Mouse (Mus musculus): ENCODE measurements around the gene Ptgis. TPM values are rescaled to one million over a fixed set of nuclear protein-coding genes. Genes with fewer than 3 reads are reported as not detected.

Gene Ptgis
- polyA plus RNA-seq, 2 experiments, result 0.36 to 0.46 TPM

DNA sequence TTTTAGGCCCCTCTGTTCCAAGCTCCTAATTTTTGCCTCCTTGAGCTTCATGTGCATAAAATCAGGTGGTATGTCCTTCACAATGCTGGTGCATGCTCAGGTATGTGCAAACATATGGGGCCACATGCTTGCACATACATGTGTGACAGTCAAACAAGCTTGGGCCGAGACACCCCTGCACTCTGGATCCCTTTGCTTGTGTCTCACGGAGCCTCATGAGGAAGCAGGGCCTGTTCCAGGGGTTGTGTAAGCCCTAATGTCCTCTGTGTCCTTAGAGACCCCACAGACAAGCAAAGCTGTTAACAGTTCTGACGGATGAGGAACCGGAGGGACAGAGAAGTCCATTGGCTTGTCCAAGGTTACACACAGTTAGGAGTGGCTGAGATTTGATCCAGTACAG, 80.7 kb downstream of the Ptgis start:
- WGBS (ENCODE audit: insufficient replicate concordance), result 75% methylated on average over 4 of the region's 4 CpGs
- DNase-seq (ENCODE audit: low read depth in 3 of 3, low spot score in 3 of 3), result no peak
- Histone ChIP-seq H3K4me2 (ENCODE audit: low read depth) (no peak overlapping the region), H3K9ac (replicated peaks) (no peak overlapping the region), H3K27ac (no peak overlapping the region), H3K36me3 (replicated peaks; ENCODE audit: control insufficient read depth, insufficient read depth, low read depth) (no peaks in the 10 kb centered on the region), H3K27me3 (ENCODE audit: control insufficient read depth, insufficient read depth, low read length) (no peaks in the 10 kb centered on the region), H3K4me3 (ENCODE audit: insufficient read depth in 1 of 2, low read depth in 2 of 2, low read length in 2 of 2) (no peak overlapping the region), H3K9me3 (ENCODE audit: control insufficient read depth, low read length) (no peaks in the 10 kb centered on the region), H3K4me1 (replicated peaks; ENCODE audit: control insufficient read depth in 2 of 2, insufficient read depth in 2 of 2, low read length in 1 of 2) (no peaks in the 10 kb centered on the region)
- no peak for TF ChIP-seq EP300 (IDR thresholded peaks at IDR 0.05; ENCODE audit: low read depth)
- no peak for ATAC-seq (ENCODE audit: insufficient read depth)

GRCm38 (mm10) chr2:167158780-167159179, 81.6 kb downstream of the Ptgis start:
- Histone ChIP-seq H3K4me3 (ENCODE audit: insufficient read depth in 1 of 2, low read depth in 2 of 2, low read length in 2 of 2) (no peak overlapping the region), H3K27ac (no peak overlapping the region), H3K27me3 (ENCODE audit: control insufficient read depth, insufficient read depth, low read length) (no peaks in the 10 kb centered on the region), H3K4me1 (replicated peaks; ENCODE audit: control insufficient read depth in 2 of 2, insufficient read depth in 2 of 2, low read length in 1 of 2) (no peaks in the 10 kb centered on the region), H3K9me3 (ENCODE audit: control insufficient read depth, low read length) (no peaks in the 10 kb centered on the region), H3K4me2 (ENCODE audit: low read depth) (no peak overlapping the region), H3K9ac (replicated peaks) (no peak overlapping the region), H3K36me3 (replicated peaks; ENCODE audit: control insufficient read depth, insufficient read depth, low read depth) (no peaks in the 10 kb centered on the region)
- DNase-seq (ENCODE audit: low read depth in 3 of 3, low spot score in 3 of 3), result no peak
- whole genome bisulfite sequencing (ENCODE audit: insufficient replicate concordance), result 56% methylated on average over 5 of the region's 5 CpGs
- TF ChIP-seq EP300 (IDR thresholded peaks at IDR 0.05; ENCODE audit: low read depth) (no peak), CTCF (IDR thresholded peaks at IDR 0.05; ENCODE audit: low read depth) (no peak)
- ATAC-seq (ENCODE audit: insufficient read depth), result no peak

- no peak for TF ChIP-seq EP300 (IDR thresholded peaks at IDR 0.05; ENCODE audit: low read depth)
- TF ChIP-seq CTCF (IDR thresholded peaks at IDR 0.05; ENCODE audit: low read depth), result no peak
- Histone ChIP-seq H3K27me3 (ENCODE audit: control insufficient read depth, insufficient read depth, low read length) (no peaks in the 10 kb centered on the region), H3K36me3 (replicated peaks; ENCODE audit: control insufficient read depth, insufficient read depth, low read depth) (no peaks in the 10 kb centered on the region), H3K4me1 (replicated peaks; ENCODE audit: control insufficient read depth in 2 of 2, insufficient read depth in 2 of 2, low read length in 1 of 2) (no peaks in the 10 kb centered on the region), H3K9ac (replicated peaks) (no peak overlapping the region), H3K4me3 (ENCODE audit: insufficient read depth in 1 of 2, low read depth in 2 of 2, low read length in 2 of 2) (no peak overlapping the region), H3K27ac (no peak overlapping the region), H3K4me2 (ENCODE audit: low read depth) (no peak overlapping the region), H3K9me3 (ENCODE audit: control insufficient read depth, low read length) (no peaks in the 10 kb centered on the region)
- no peak for DNase-seq (ENCODE audit: low read depth in 3 of 3, low spot score in 3 of 3)
- 40% methylated on average over 9 of the region's 9 CpGs for WGBS (ENCODE audit: insufficient replicate concordance)
- no peak for ATAC-seq (ENCODE audit: insufficient read depth)
Measured at GRCm38 (mm10) chr2:167156118-167156715, 84.2 kb downstream of the Ptgis start.

- H3K27me3 ChIP-seq (ENCODE audit: control insufficient read depth, insufficient read depth, low read length), result no peaks in the 10 kb centered on the region
- H3K36me3 ChIP-seq (replicated peaks; ENCODE audit: control insufficient read depth, insufficient read depth, low read depth), result no peaks in the 10 kb centered on the region
- WGBS (ENCODE audit: insufficient replicate concordance), result 45% methylated on average over 4 of the region's 4 CpGs
- no peak for ATAC-seq (ENCODE audit: insufficient read depth)
- H3K9me3 ChIP-seq (ENCODE audit: control insufficient read depth, low read length), result no peaks in the 10 kb centered on the region
- DNase-seq (ENCODE audit: low read depth in 3 of 3, low spot score in 3 of 3), result no peak
- H3K4me2 ChIP-seq (ENCODE audit: low read depth), result no peak overlapping the region
- H3K4me3 ChIP-seq (ENCODE audit: insufficient read depth in 1 of 2, low read depth in 2 of 2, low read length in 2 of 2), result no peak overlapping the region
- TF ChIP-seq EP300 (IDR thresholded peaks at IDR 0.05; ENCODE audit: low read depth) (no peak), CTCF (IDR thresholded peaks at IDR 0.05; ENCODE audit: low read depth) (no peak)
- no peak overlapping the region for H3K9ac ChIP-seq (replicated peaks)
- H3K27ac ChIP-seq, result no peak overlapping the region
- no peaks in the 10 kb centered on the region for H3K4me1 ChIP-seq (replicated peaks; ENCODE audit: control insufficient read depth in 2 of 2, insufficient read depth in 2 of 2, low read length in 1 of 2)
Measured at GRCm38 (mm10) chr2:167155541-167155973, 84.8 kb downstream of the Ptgis start.

GRCm38 (mm10) chr2:167150880-167151279, 89.5 kb downstream of the Ptgis start:
- no peak for ATAC-seq (ENCODE audit: insufficient read depth)
- Histone ChIP-seq H3K4me2 (ENCODE audit: low read depth) (no peak overlapping the region), H3K9me3 (ENCODE audit: control insufficient read depth, low read length) (no peaks in the 10 kb centered on the region), H3K4me1 (replicated peaks; ENCODE audit: control insufficient read depth in 2 of 2, insufficient read depth in 2 of 2, low read length in 1 of 2) (no peaks in the 10 kb centered on the region), H3K4me3 (ENCODE audit: insufficient read depth in 1 of 2, low read depth in 2 of 2, low read length in 2 of 2) (no peak overlapping the region), H3K27me3 (ENCODE audit: control insufficient read depth, insufficient read depth, low read length) (no peaks in the 10 kb centered on the region), H3K9ac (replicated peaks) (no peak overlapping the region), H3K27ac (no peak overlapping the region), H3K36me3 (replicated peaks; ENCODE audit: control insufficient read depth, insufficient read depth, low read depth) (no peaks in the 10 kb centered on the region)
- 66% methylated on average over 6 of the region's 6 CpGs for WGBS (ENCODE audit: insufficient replicate concordance)
- TF ChIP-seq CTCF (IDR thresholded peaks at IDR 0.05; ENCODE audit: low read depth) (no peak), EP300 (IDR thresholded peaks at IDR 0.05; ENCODE audit: low read depth) (no peak)
- DNase-seq (ENCODE audit: low read depth in 3 of 3, low spot score in 3 of 3), result no peak
